Mouse (Mus musculus) C2C12 (cell line): ENCODE data around the gene Gm10100.

Source experiments
- CEBPB ChIP-seq: IDR thresholded peaks from one replicate; pipeline ENCODE4 v1.6.1; 2011; ENCODE audit warnings: low read depth, mild to moderate bottlenecking, control low read depth, moderate library complexity
- CTCF ChIP-seq: IDR thresholded peaks from one replicate; pipeline ENCODE4 v1.5.1; 2011; ENCODE audit not compliant: control insufficient read depth, insufficient read depth, insufficient read length
- MAX ChIP-seq: IDR thresholded peaks from one replicate; pipeline ENCODE4 v1.6.1; 2011; ENCODE audit warnings: mild to moderate bottlenecking, control low read depth
- MYOD1 ChIP-seq: IDR thresholded peaks from one replicate; pipeline ENCODE4 v1.6.1; 2011; ENCODE audit warnings: low read depth; ENCODE audit not compliant: control insufficient read depth, insufficient read length
- USF1 ChIP-seq: IDR thresholded peaks from one replicate; pipeline ENCODE4 v1.6.1; 2011; ENCODE audit warnings: low read depth, mild to moderate bottlenecking, control low read depth, moderate library complexity

GRCm38 (mm10) chr10:77724855-77725254, 1.4 kb upstream of the Gm10100 start:
- TF ChIP-seq CTCF (no peak), CEBPB (no peak), USF1 (no peak), MAX (no peak), MYOD1 (no peak)
